Mouse (Mus musculus) adrenal gland, adult (tissue): ENCODE results near the gene Mtch2.
A peak's percentile ranks its signal among the peaks of the same experiment; 100 is the strongest.

Source experiments
- DNase-seq, 2 experiments: peaks; one replicate each; pipeline ENCODE4 v3.0.0; 2022 to 2023; ENCODE audit warnings: low spot score in 1 of 2; ENCODE audit not compliant: inconsistent age in 2 of 2

Gene Mtch2

DNA sequence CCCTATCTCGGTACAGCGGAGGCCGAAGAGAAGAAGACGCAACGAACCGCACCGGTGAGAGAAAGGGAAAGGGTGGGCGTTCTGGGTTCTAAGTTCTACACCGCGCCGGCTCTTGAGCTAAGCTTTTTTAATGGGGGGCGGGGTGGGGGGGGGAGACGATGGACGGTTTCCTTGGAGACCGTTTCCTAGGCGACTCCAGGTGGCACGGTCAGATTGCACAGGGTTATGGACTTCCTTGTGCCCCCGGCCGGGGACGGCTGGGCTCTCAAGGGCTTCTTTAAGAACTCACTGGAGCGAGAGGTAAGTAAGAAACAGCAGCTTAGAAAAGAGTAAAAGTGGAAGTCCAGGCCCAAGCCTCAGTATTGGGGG, 57.9 kb downstream of the Mtch2 start:
- no peak for DNase-seq

DNA sequence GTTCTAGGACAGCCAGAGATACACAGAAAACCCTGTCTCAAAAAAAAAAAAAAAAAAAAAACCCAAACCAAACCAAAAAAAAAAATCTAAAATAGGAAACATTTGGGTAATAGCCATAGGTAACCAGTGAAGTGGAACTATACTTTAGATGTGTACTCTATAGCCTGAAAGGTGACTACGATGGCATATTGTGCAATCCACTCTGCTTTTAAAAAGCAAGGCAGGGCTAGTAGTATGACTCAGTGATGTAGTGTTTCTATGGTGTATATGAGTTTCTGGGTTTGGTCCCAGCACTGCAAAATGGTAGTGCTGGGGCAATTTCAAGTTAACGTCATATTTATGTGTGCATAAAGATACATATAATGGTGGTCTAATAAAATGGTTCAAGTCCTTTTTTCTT, 59.8 kb downstream of the Mtch2 start:
- DNase-seq, result no peak

DNA sequence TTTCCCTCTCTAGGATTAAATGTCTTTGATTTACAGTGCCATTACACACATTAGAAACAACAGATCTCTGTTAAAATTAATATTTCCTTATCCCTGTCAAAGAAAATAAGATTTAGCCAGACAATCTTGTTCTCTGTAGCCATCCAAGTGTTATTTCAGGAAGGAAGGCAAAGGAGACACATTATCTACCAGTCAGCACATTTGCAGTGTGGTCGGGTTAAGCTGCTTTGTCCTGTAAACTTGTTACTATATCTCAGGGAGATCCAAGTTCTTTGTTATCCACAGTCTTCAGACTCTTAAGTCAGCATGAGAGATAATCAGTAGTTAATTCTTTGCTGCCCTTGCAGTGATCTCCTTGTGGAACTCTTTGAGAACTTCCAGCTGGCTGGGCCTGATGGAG, 63.9 kb downstream of the Mtch2 start:
- DNase-seq, result no peak

DNA sequence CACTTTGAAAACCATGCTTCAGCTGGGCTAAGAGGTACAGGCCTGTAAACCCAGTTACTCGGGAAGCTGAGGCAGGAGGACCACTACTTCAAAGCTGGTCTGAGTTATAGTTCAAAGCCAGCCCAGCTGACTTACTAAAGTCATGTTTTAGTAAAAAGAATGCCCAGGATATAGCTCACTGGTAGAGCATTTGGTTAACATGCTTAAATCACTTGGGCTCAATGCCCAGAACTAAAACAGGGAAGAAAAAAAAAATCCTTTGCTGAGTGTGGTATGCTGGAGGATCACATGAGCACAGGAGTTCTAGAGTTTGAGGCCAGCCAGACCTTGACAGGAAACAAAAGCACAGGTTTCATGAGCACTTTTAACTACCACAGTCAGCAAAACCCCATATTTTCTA, 64.7 kb downstream of the Mtch2 start:
- no peak for DNase-seq

DNA sequence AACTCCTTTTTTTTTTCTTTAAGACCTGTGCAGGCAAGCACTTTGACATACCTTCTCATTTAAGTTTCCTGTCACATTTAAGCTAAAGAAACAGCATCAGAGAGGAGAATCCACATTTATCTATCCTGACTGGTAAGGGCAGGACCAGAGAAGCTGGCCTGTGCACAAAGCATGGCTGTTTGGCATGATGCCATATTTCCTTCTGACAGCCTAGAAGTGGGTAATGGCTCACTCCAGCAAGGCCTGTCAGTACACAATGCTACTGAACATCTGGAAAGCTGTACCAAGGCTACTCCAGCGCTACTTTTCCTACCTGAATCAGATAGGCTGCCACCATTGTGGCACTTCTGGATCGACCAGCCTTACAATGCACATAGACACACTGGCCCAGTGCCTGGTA, 66.7 kb downstream of the Mtch2 start:
- peak; percentile 41 to 80 for DNase-seq

DNA sequence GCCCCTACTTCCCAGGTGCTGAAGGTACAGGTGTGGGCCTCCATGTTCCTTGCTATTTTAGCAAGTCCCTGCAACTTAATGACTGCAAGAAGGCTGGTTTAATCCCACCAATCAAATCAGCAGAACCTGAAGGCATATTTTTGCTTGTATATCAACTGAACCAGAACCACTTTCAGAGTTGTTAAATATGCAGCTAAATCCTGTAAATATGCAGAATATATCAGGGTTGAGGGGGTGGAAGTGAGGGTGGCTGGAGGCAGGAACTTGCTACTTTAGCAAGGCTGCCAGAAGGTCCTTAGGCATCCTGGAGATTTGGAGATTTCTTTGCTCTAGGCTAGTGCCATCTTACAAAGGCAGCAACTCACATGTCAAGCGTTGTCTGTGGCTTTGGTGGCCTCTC, 68.6 kb downstream of the Mtch2 start:
- DNase-seq, result no peak
